Mouse (Mus musculus): ENCODE measurements at regions not wholly inside any gene's neighbourhood (a gene's known extent, or its start where the extent isn't known, plus 50 kb on each side); places are given as distances from the start of the nearest gene placed in this dataset.

- no peak for TF ChIP-seq MAFK (IDR thresholded peaks at IDR 0.05; ENCODE audit: insufficient read depth, low read depth, low read length)
- TF ChIP-seq ZC3H11A (IDR thresholded peaks at IDR 0.05; ENCODE audit: borderline replicate concordance, low read depth, low read length): no peak
- no peak for TF ChIP-seq ZNF384 (IDR thresholded peaks at IDR 0.05; ENCODE audit: low read depth, low read length)
- TF ChIP-seq CHD2 (IDR thresholded peaks at IDR 0.05; ENCODE audit: low read depth, low read length): no peak
- TF ChIP-seq HCFC1 (IDR thresholded peaks at IDR 0.05; ENCODE audit: borderline replicate concordance, insufficient read depth, low read length): no peak
Measured at GRCm38 (mm10) chr1:104605301-104605700, 163.0 kb upstream of the Cdh20 start.

All from ES-E14 (cell line).